Mouse (Mus musculus) midbrain, embryonic 10.5 days (tissue): ENCODE measurements around the gene Apip. TPM values are rescaled to one million over a fixed set of nuclear protein-coding genes. Genes with fewer than 3 reads are reported as not detected.

Experiments used
- DNase-seq: peaks from one replicate; pipeline ENCODE4 v3.0.0-alpha.2; 2017; ENCODE audit warnings: low spot score
- H3K27ac ChIP-seq: fragments of 300-500 bp; sonication (generic); replicated peaks from 2 replicates; pipeline ENCODE4 v1.5.1; 2016; ENCODE audit warnings: mild to moderate bottlenecking
- H3K27me3 ChIP-seq: fragments of 300-500 bp; sonication (generic); 2 replicates; pipeline ENCODE4 v1.6.1; 2016; ENCODE audit warnings: low read depth, mild to moderate bottlenecking; ENCODE audit not compliant: poor library complexity, severe bottlenecking
- H3K36me3 ChIP-seq: fragments of 300-500 bp; sonication (generic); 2 replicates; pipeline ENCODE4 v1.6.1; 2016; ENCODE audit warnings: mild to moderate bottlenecking, moderate library complexity
- H3K4me1 ChIP-seq: fragments of 300-500 bp; sonication (generic); 2 replicates; pipeline ENCODE4 v1.6.1; 2016
- H3K4me3 ChIP-seq: fragments of 300-500 bp; sonication (generic); 2 replicates; pipeline ENCODE4 v1.5.1; 2016; ENCODE audit warnings: mild to moderate bottlenecking, moderate library complexity
- H3K9me3 ChIP-seq: fragments of 300-500 bp; sonication (generic); replicated peaks from 2 replicates; pipeline ENCODE4 v1.6.1; 2016; ENCODE audit warnings: mild to moderate bottlenecking
- WGBS: fragments of 180-500 bp; shearing (Covaris S2); methylation state at CpG from one replicate; pipeline ENCODE4 v1.1.7; 2016; 5-methylcytosine and 5-hydroxymethylcytosine counted together
- polyA plus RNA-seq: library from polyadenylated mRNA; unstranded; fragments of >200 nt; fragmentation: Nextera tagmentation; extraction: Ambion mirVana; gene quantifications from 2 replicates; pipeline ENCODE4 v1.2.1, GENCODE M21; 2016

The Apip gene
- polyA plus RNA-seq, 1 experiment from 2014 or later: 64.5 TPM

DNA sequence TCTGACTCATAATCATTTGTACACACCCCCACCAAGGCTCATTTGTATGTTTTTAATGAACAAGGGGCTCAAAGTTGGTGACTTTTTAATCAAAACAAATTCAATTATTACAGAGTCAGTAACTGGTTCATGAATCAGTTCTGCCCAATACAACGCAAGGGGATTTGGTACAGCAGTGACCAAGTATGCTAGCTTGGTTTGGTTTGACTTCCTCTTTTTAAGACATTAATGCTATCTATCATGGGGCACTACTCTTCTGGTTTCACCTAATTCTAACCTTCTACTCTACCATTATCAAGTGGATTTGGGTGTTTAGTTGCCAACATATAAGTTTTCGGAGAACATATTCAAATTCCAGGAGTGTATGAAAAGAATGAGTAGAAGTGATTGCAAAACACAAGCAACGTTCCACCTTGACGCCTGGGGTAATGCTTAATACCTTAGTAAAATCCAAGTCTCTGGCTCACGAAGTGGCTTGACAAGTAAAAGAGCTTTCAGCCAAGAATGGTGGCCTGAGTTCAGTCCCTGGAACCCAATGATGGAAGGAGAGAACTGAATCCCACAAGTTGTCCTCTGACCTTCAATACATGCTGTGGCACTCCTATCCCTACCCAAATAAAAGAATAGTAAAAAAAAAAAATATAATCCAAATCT is 3.6 kb upstream of the Apip start:
- Histone ChIP-seq H3K27me3 (no peaks in the 10 kb centered on the region), H3K9me3 (no peaks in the 10 kb centered on the region; the same call in 1 of the 2 replicates), H3K4me1 (peaks cover 25% of the 10 kb centered on the region), H3K36me3 (no peaks in the 10 kb centered on the region; the same call in 1 of the 2 replicates), H3K4me3 (no peak overlapping the region), H3K27ac (no peak overlapping the region)
- DNase-seq: no peak
- 93% methylated on average over 5 of the region's 5 CpGs for WGBS

- WGBS: 82% methylated on average over 3 of the region's 3 CpGs
Measured at GRCm38 (mm10) chr2:103070586-103070985, 2.9 kb upstream of the Apip start.

GRCm38 (mm10) chr2:103081117-103081516 is 7.6 kb downstream of the Apip start:
- Histone ChIP-seq H3K36me3 (0 out of 2 replicates have a peak, but pooled peaks cover 7% of the 10 kb centered on the region), H3K4me3 (no peak overlapping the region), H3K9me3 (no peaks in the 10 kb centered on the region), H3K4me1 (no peaks in the 10 kb centered on the region), H3K27me3 (no peaks in the 10 kb centered on the region), H3K27ac (no peak overlapping the region)
- no peak for DNase-seq
- WGBS: 77% methylated on average over 6 of the region's 6 CpGs

More at GRCm38 (mm10) chr2:103070586-103070985, 2.9 kb upstream of the Apip start:
- DNase-seq: no peak
- Histone ChIP-seq H3K36me3 (no peaks in the 10 kb centered on the region; the same call in 1 of the 2 replicates), H3K4me3 (no peak overlapping the region), H3K27ac (no peak overlapping the region), H3K9me3 (no peaks in the 10 kb centered on the region; the same call in 1 of the 2 replicates), H3K27me3 (no peaks in the 10 kb centered on the region), H3K4me1 (peaks cover 25% of the 10 kb centered on the region)

DNA sequence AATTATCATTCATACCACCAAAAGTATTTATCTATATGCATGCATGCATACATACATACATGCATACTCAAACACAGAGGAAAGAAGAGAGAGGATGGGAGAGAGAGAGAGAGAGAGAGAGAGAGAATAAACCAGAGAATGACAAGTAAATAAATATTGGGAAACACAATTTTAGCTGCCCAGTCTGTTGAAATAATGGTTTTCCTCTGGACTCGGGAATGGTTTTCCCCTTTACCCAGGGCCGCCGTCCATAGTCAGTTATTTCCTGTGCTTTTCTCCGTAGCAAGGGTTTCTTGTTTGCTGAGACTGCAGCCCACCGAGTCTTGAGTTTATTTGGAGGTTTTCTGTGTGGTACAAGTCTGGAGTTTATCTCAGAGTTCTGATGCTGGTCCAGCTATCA is 8.2 kb downstream of the Apip start:
- no peak for DNase-seq
- no peaks in the 10 kb centered on the region for H3K4me1 ChIP-seq
- no peaks in the 10 kb centered on the region for H3K27me3 ChIP-seq
- H3K9me3 ChIP-seq: no peaks in the 10 kb centered on the region
- 83% methylated on average over 5 of the region's 5 CpGs for WGBS
- H3K36me3 ChIP-seq: 0 out of 2 replicates have a peak, but pooled peaks cover 7% of the 10 kb centered on the region
- H3K27ac ChIP-seq: no peak overlapping the region
- H3K4me3 ChIP-seq: no peak overlapping the region

GRCm38 (mm10) chr2:103082853-103083252 is 9.4 kb downstream of the Apip start:
- Histone ChIP-seq H3K9me3 (no peaks in the 10 kb centered on the region), H3K4me1 (no peaks in the 10 kb centered on the region), H3K4me3 (no peak overlapping the region), H3K36me3 (peaks cover 13% of the 10 kb centered on the region), H3K27me3 (no peaks in the 10 kb centered on the region), H3K27ac (no peak overlapping the region)
- 87% methylated on average over 7 of the region's 7 CpGs for WGBS
- DNase-seq: no peak

- no peaks in the 10 kb centered on the region for H3K9me3 ChIP-seq
- no peaks in the 10 kb centered on the region for H3K4me1 ChIP-seq
- 68% methylated on average over 5 of the region's 5 CpGs for WGBS
- H3K27me3 ChIP-seq: no peaks in the 10 kb centered on the region
- H3K4me3 ChIP-seq: no peak overlapping the region
- peaks cover 29% of the 10 kb centered on the region for H3K36me3 ChIP-seq
- no peak for DNase-seq
- no peak overlapping the region for H3K27ac ChIP-seq
Measured at GRCm38 (mm10) chr2:103084451-103084850, 11.0 kb downstream of the Apip start.

- Histone ChIP-seq H3K4me1 (no peaks in the 10 kb centered on the region), H3K27ac (no peak overlapping the region), H3K27me3 (no peaks in the 10 kb centered on the region), H3K36me3 (peaks cover 31% of the 10 kb centered on the region), H3K9me3 (no peaks in the 10 kb centered on the region), H3K4me3 (no peak overlapping the region)
- DNase-seq: no peak
- WGBS: 77% methylated on average over 10 of the region's 10 CpGs
Measured at GRCm38 (mm10) chr2:103085633-103086032, 12.2 kb downstream of the Apip start.

GRCm38 (mm10) chr2:103086432-103086831 is 13.0 kb downstream of the Apip start:
- no peaks in the 10 kb centered on the region for H3K4me1 ChIP-seq
- WGBS: 5% methylated on average over 1 of the region's 1 CpGs
- no peaks in the 10 kb centered on the region for H3K9me3 ChIP-seq
- peaks cover 27% of the 10 kb centered on the region for H3K36me3 ChIP-seq
- H3K27ac ChIP-seq: no peak overlapping the region
- DNase-seq: no peak
- no peaks in the 10 kb centered on the region for H3K27me3 ChIP-seq
- H3K4me3 ChIP-seq: no peak overlapping the region

DNA sequence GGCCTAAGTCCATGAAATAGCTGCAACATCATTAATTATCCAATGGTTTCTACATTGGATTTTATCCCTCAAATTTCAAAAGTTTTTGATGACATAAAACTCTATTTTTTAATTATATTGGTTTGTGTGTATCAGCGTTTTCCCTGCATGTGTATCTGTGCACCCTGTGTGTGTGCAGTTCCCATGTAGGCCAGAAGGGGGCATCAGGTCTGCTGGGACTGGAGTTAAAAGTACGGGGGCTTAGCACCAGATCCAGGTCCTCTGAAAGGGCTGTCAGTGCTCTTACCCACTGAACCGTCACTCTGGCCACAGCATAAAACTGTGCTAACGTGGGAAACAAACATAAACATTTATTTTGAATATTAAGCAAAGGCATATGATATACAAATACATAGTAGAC is 14.6 kb downstream of the Apip start:
- 95% methylated on average over 4 of the region's 4 CpGs for WGBS
- no peak for DNase-seq
- H3K4me1 ChIP-seq: no peaks in the 10 kb centered on the region
- no peaks in the 10 kb centered on the region for H3K27me3 ChIP-seq
- no peak overlapping the region for H3K27ac ChIP-seq
- peaks cover 38% of the 10 kb centered on the region for H3K36me3 ChIP-seq
- no peak overlapping the region for H3K4me3 ChIP-seq
- no peaks in the 10 kb centered on the region for H3K9me3 ChIP-seq

DNA sequence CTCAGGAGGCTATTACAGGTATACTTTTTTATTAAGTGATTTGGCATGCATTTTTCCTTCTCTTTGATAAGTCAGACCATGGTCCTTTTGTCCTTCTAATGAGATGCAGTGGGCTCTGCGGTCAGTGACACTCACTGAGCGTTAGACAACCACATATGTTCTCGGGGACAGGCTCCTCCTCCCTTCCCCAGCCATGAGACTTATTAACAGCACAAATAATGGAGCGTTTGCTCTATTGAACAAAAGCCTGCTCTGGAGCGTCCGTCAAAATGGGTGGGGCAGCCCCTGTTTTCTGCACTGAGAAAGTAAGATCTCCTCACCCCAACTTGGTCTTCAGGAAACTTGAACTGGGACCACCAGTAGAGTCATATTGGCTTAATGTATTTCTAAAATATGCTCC is 16.0 kb downstream of the Apip start:
- H3K27me3 ChIP-seq: no peaks in the 10 kb centered on the region
- H3K4me1 ChIP-seq: no peaks in the 10 kb centered on the region
- H3K9me3 ChIP-seq: no peaks in the 10 kb centered on the region
- no peak overlapping the region for H3K4me3 ChIP-seq
- no peak for DNase-seq
- WGBS: 73% methylated on average over 6 of the region's 6 CpGs
- H3K36me3 ChIP-seq: peaks cover 52% of the 10 kb centered on the region
- H3K27ac ChIP-seq: no peak overlapping the region

DNA sequence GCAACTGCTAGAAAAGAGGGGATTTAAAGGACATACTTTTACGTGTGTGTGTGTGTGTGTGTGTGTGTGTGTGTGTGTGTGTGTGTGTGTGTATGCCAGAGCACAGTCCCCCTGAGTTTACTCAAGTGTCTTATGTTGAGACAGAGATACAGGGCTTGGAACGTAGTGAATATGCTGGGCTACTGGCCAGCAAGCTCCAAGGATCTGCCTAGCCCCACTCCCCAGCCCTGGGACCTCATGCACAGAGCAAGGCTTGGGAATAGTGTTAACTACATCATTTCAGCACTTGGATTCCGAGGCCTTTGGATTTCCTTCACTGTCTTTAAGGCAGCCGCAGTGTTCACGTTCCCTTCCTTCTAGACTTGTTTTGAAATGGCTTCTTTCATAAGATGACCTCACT is 29.1 kb downstream of the Apip start:
- H3K27me3 ChIP-seq: no peaks in the 10 kb centered on the region
- no peaks in the 10 kb centered on the region for H3K4me1 ChIP-seq
- H3K4me3 ChIP-seq: no peak overlapping the region
- no peak overlapping the region for H3K27ac ChIP-seq
- no peak for DNase-seq
- no peaks in the 10 kb centered on the region for H3K36me3 ChIP-seq
- H3K9me3 ChIP-seq: no peaks in the 10 kb centered on the region
- WGBS: 89% methylated on average over 5 of the region's 5 CpGs

GRCm38 (mm10) chr2:103106172-103106571 is 32.7 kb downstream of the Apip start:
- WGBS: 87% methylated on average over 2 of the region's 2 CpGs
- no peak overlapping the region for H3K4me3 ChIP-seq

GRCm38 (mm10) chr2:103111669-103112068 is 38.2 kb downstream of the Apip start:
- Histone ChIP-seq H3K27ac (no peak overlapping the region), H3K4me1 (no peaks in the 10 kb centered on the region), H3K36me3 (no peaks in the 10 kb centered on the region), H3K9me3 (no peaks in the 10 kb centered on the region), H3K27me3 (no peaks in the 10 kb centered on the region), H3K4me3 (no peak overlapping the region)
- WGBS: 76% methylated on average over 8 of the region's 8 CpGs
- DNase-seq: no peak

More at GRCm38 (mm10) chr2:103106172-103106571, 32.7 kb downstream of the Apip start:
- no peaks in the 10 kb centered on the region for H3K9me3 ChIP-seq
- H3K27ac ChIP-seq: no peak overlapping the region
- DNase-seq: no peak
- H3K27me3 ChIP-seq: no peaks in the 10 kb centered on the region
- H3K36me3 ChIP-seq: no peaks in the 10 kb centered on the region
- H3K4me1 ChIP-seq: no peaks in the 10 kb centered on the region
